Mouse (Mus musculus) layer of hippocampus, adult 8-10 months (tissue): ENCODE measurements at regions not wholly inside any gene's neighbourhood (a gene's known extent, or its start where the extent isn't known, plus 50 kb on each side); places are given as distances from the start of the nearest gene placed in this dataset.

Experiments
- DNase-seq, 2 experiments: peaks; one replicate each; pipeline ENCODE4 v3.0.0; 2022; ENCODE audit warnings: low spot score in 2 of 2

DNA sequence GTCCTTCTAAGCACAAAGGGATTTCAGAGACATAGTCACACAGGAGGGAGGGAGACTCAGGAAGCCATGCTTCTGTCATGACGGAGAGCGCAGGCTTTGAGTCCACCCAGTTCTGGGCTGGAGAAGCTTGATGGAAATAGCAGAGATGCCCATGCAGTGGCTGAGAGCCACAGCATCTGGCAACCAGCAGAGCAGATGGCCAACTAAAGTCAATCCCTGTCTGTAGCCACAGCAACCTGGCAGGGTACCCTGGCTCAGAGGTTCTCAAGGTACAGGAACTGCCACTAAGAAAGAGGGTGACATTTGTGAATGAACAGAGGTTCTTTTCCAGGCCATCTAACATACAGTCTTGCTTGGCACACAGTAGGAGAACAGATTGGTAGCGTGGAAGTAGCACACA lies 61.7 kb upstream of the Syt13 start:
- DNase-seq: no peak

GRCm38 (mm10) chr2:92854331-92854730 lies 60.6 kb upstream of the Syt13 start:
- no peak for DNase-seq

DNA sequence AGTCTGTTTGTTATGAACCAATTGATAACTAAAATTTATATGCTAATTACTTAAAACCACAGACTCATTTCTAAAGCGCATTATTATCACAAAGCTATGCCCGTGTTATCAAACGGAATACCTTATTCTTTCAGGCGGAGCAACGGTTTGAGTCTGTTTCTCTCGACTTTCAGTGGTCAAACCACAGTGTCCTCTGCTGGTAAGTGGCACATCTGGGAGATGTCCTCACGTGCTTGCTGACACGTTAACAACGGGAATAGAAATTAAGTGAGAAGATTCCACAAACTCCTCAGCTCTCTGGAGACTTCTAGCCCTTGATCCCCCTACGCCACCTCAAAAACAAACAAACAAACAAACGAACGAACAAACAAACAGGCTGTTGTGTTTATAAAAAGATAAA lies 58.9 kb upstream of the Syt13 start:
- DNase-seq: no peak

GRCm38 (mm10) chr2:92860502-92861197 lies 54.2 kb upstream of the Syt13 start:
- no peak for DNase-seq
